Mouse (Mus musculus) ES-E14 (cell line): ENCODE data around the gene Kcnmb3. TPM values are rescaled to one million over a fixed set of nuclear protein-coding genes. Genes with fewer than 3 reads are reported as not detected.

ENCODE experiments used
- DNase-seq: peaks from one replicate; pipeline ENCODE4 v3.0.0-alpha.2; 2013; ENCODE audit warnings: low read depth, low spot score
- H3K27ac ChIP-seq: 2 replicates; pipeline ENCODE4 v1.5.1; 2012; ENCODE audit warnings: low read depth, mild to moderate bottlenecking, low read length, moderate library complexity, mixed read lengths; ENCODE audit not compliant: poor library complexity, insufficient read depth, severe bottlenecking
- H3K36me3 ChIP-seq: 2 replicates; pipeline ENCODE4 v1.6.1; 2012; ENCODE audit warnings: mild to moderate bottlenecking, low read length, moderate library complexity, mixed read lengths; ENCODE audit not compliant: control insufficient read depth, poor library complexity, insufficient read depth, severe bottlenecking
- H3K4me1 ChIP-seq, 2 experiments: fragments of 150-350 bp in 1 of 2; sonication (generic) in 1 of 2; 2 replicates each; pipeline ENCODE4 v1.6.1; 2012; ENCODE audit warnings: low read length in 2 of 2, mild to moderate bottlenecking in 1 of 2, mixed read lengths in 1 of 2; ENCODE audit not compliant: control insufficient read depth in 2 of 2, insufficient read depth in 2 of 2, poor library complexity in 1 of 2
- H3K4me3 ChIP-seq, 2 experiments: fragments of 150-350 bp in 1 of 2; sonication (generic) in 1 of 2; 2 replicates each; pipeline ENCODE4 v1.5.1; 2012; ENCODE audit warnings: low read length in 2 of 2, low read depth in 1 of 2, mild to moderate bottlenecking in 1 of 2, mixed read lengths in 1 of 2; ENCODE audit not compliant: insufficient read depth in 1 of 2, poor library complexity in 1 of 2, severe bottlenecking in 1 of 2
- H3K9ac ChIP-seq: 2 replicates; pipeline ENCODE4 v1.6.1; 2012; ENCODE audit warnings: low read depth, mild to moderate bottlenecking, low read length, mixed read lengths; ENCODE audit not compliant: poor library complexity, insufficient read depth, severe bottlenecking
- H3K9me3 ChIP-seq: fragments of 150-350 bp; sonication (generic); 2 replicates; pipeline ENCODE4 v1.6.1; 2012; ENCODE audit warnings: low read depth, mild to moderate bottlenecking, low read length; ENCODE audit not compliant: control insufficient read depth, insufficient read depth
- CHD2 ChIP-seq: IDR thresholded peaks from 2 replicates; pipeline ENCODE4 v1.6.1; 2014; ENCODE audit warnings: mild to moderate bottlenecking, low read depth, low read length, inconsistent platforms
- HCFC1 ChIP-seq: IDR thresholded peaks from 2 replicates; pipeline ENCODE4 v1.6.1; 2012; ENCODE audit warnings: low read length, inconsistent platforms, borderline replicate concordance; ENCODE audit not compliant: insufficient read depth
- MAFK ChIP-seq: IDR thresholded peaks from 2 replicates; pipeline ENCODE4 v1.6.1; 2014; ENCODE audit warnings: mild to moderate bottlenecking, low read depth, low read length, inconsistent platforms; ENCODE audit not compliant: insufficient read depth
- ZC3H11A ChIP-seq: IDR thresholded peaks from 2 replicates; pipeline ENCODE4 v1.6.1; 2012; ENCODE audit warnings: low read depth, mild to moderate bottlenecking, inconsistent platforms, low read length, borderline replicate concordance
- ZNF384 ChIP-seq: IDR thresholded peaks from 2 replicates; pipeline ENCODE4 v1.6.1; 2012; ENCODE audit warnings: low read depth, low read length, inconsistent platforms
- in situ Hi-C, 2 experiments: fragments of 600-800 bp; cut with MboI; formaldehyde crosslinking; loops; one replicate each; pipeline ENCODE4 v1.15.1; 2025; ENCODE audit warnings: low sequenced_read_pairs in 2 of 2, inconsistent platforms in 1 of 2; ENCODE audit not compliant: unreplicated experiment in 2 of 2
- total RNA-seq: library from RNA; depleted of rRNA; stranded (reverse); fragments of 300-350 nt; gene quantifications from 2 replicates; pipeline ENCODE4 v1.2.3, GENCODE M21; 2012

Kcnmb3 gene
- total RNA-seq, 1 experiment: 0.13 TPM

DNA sequence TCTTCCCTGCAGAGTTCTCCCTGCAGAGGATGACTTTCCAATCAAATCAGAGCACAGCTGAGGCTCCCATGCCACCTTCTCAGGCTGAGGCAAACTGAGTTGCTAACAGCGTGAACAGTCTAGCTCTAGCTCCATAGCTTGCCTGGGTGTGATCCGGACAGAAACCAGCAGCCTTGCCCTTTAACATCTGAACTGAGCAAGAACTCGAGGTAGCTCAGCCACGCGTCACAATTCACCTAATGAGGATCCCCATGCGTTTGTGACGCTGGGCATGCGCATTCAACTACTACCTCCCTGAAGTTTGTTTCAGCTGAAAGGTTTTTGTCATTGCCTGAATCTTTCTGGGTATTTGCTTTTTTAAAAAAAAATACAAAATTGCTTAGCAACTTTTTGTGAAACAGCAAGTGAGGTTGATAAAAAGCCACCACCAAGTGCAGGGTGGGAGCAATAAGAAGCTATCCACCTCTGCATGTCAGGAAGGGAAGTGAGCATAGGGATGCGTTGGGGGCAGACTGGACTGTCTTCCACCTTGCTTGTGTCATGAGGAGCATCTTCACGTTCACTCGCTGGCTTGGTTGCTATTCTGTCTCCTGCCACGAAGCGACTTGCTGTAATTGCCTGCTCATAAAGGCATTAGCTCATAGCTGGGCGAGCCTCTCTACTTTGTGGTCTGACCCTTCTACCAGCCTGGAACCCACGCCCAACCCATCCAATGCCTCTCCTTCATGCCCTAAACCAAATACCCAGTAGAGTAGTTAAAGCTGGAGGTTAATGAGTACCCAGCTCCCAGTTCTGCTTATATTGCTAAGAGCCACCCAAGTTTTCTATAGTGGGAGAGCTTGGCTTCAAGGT is 1.7 kb downstream of the Kcnmb3 start:
- no peaks in the 10 kb centered on the region for H3K9me3 ChIP-seq
- H3K9ac ChIP-seq: no peak overlapping the region
- no peak for TF ChIP-seq ZNF384
- TF ChIP-seq CHD2: no peak
- no peak for TF ChIP-seq MAFK
- no peak for TF ChIP-seq ZC3H11A
- TF ChIP-seq HCFC1: no peak
- H3K4me1 ChIP-seq: no peaks in the 10 kb centered on the region; a peak in 1 of 4 replicates
- H3K36me3 ChIP-seq: no peaks in the 10 kb centered on the region
- no peak for DNase-seq
- no peak overlapping the region for H3K4me3 ChIP-seq
- no peak overlapping the region for H3K27ac ChIP-seq
- in situ Hi-C loops: loop anchor here in 1 of 2 experiments (25.0 kb wide), 1 partner anchor 703 kb away; no protein-coding TSS in a partner anchor

DNA sequence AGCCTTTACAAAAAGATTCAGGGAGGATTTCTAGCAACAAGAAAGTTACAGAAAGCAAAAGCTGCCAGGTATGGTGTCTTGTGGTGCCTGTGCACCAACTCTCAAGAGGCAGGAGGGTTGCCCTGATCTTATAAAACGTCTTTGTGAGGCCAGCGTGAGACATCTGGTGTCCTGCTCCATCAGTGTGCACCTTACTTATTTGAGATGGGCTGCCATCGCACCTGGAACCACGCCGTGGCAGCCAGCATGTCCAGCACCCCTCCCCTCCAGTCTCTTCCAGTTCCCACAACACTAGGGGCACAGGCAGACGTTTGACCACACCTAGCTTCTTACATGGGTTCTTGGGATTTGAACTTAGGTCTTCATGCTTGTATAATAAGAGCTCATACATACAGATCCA is 3.9 kb downstream of the Kcnmb3 start:
- TF ChIP-seq ZC3H11A (no peak), ZNF384 (no peak), HCFC1 (no peak)
- DNase-seq: no peak
- in situ Hi-C loops: loop anchor here in 1 of 2 experiments (25.0 kb wide), 1 partner anchor 701 kb away; no protein-coding TSS in a partner anchor

DNA sequence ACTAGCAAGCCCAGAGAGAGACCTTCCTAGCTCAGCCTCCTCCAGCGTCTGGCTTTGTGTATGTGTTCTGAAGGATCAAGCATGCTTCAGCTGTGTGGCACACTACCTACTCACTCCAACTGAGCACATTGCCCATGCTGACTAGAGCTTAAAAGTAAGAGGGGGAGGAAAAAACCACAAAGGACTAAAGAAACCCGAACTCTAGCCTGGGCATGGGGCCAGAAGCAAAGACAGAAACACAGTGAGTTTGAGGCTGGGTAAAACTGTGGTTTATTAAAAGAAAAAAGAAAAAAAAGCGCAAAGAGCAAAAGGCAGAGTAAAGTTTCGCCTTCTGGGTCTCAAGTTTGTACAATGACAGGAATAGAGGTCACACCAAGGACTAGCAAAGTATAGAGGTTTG is 5.5 kb downstream of the Kcnmb3 start:
- no peak for DNase-seq
- in situ Hi-C loops: loop anchor here in 1 of 2 experiments (25.0 kb wide), 1 partner anchor 699 kb away; no protein-coding TSS in a partner anchor
- no peaks in the 10 kb centered on the region for H3K36me3 ChIP-seq
- no peaks in the 10 kb centered on the region for H3K9me3 ChIP-seq
- no peaks in the 10 kb centered on the region for H3K4me1 ChIP-seq
- TF ChIP-seq CHD2 (no peak), ZC3H11A (no peak), HCFC1 (no peak), ZNF384 (no peak), MAFK (no peak)
- no peak overlapping the region for H3K4me3 ChIP-seq
- H3K27ac ChIP-seq: no peak overlapping the region
- H3K9ac ChIP-seq: no peak overlapping the region

More for the DNA sequence above, 3.9 kb downstream of the Kcnmb3 start:
- H3K9ac ChIP-seq: no peak overlapping the region
- no peak overlapping the region for H3K4me3 ChIP-seq
- no peaks in the 10 kb centered on the region for H3K36me3 ChIP-seq
- no peaks in the 10 kb centered on the region; a peak in 1 of 4 replicates for H3K4me1 ChIP-seq
- H3K27ac ChIP-seq: no peak overlapping the region
- H3K9me3 ChIP-seq: no peaks in the 10 kb centered on the region

DNA sequence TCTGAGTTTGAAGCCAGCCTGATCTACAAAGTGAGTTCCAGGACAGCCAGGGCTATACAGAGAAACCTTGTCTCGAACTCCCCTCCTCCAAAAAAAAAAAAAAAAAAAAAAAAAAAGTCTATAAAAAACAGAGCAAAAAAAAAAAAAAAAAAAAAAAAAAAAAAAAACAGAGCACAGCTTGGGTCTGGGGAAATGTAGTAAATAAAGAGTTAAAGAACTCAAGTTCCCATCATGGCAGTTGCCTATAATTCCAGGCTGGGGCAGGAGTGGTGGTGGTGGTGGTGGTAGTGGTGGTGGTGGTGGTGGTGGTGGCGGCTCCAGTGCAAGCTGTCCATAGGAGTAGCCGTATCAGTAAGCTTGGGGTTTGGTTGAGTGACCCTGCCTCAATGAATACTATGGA is 9.0 kb downstream of the Kcnmb3 start:
- H3K36me3 ChIP-seq: no peaks in the 10 kb centered on the region
- in situ Hi-C loops: loop anchor here in 1 of 2 experiments (25.0 kb wide), 1 partner anchor 696 kb away; no protein-coding TSS in a partner anchor
- TF ChIP-seq ZC3H11A (no peak), ZNF384 (peak; percentile 76)
- H3K9me3 ChIP-seq: no peaks in the 10 kb centered on the region
- DNase-seq: no peak
- H3K9ac ChIP-seq: no peak overlapping the region
- no peak overlapping the region for H3K27ac ChIP-seq
- no peaks in the 10 kb centered on the region for H3K4me1 ChIP-seq
- no peak overlapping the region for H3K4me3 ChIP-seq
